Mouse (Mus musculus): ENCODE measurements around the gene Defb19.
A peak's percentile ranks its signal among the peaks of the same experiment; 100 is the strongest.

The Defb19 gene

GRCm38 (mm10) chr2:152586926-152587560, 6.9 kb upstream of the Defb19 start:
- DNase-seq (ENCODE audit: low spot score in 2 of 2) = peak in 1 of 2 experiments; percentile 22

- DNase-seq (ENCODE audit: low spot score in 2 of 2) = no peak
These were observed 500 bp upstream of the Defb19 start for GRCm38 (mm10) chr2:152580612-152581011.

- DNase-seq (ENCODE audit: low spot score in 2 of 2) = no peak
These were observed 6.6 kb downstream of the Defb19 start for GRCm38 (mm10) chr2:152573484-152573883.

DNA sequence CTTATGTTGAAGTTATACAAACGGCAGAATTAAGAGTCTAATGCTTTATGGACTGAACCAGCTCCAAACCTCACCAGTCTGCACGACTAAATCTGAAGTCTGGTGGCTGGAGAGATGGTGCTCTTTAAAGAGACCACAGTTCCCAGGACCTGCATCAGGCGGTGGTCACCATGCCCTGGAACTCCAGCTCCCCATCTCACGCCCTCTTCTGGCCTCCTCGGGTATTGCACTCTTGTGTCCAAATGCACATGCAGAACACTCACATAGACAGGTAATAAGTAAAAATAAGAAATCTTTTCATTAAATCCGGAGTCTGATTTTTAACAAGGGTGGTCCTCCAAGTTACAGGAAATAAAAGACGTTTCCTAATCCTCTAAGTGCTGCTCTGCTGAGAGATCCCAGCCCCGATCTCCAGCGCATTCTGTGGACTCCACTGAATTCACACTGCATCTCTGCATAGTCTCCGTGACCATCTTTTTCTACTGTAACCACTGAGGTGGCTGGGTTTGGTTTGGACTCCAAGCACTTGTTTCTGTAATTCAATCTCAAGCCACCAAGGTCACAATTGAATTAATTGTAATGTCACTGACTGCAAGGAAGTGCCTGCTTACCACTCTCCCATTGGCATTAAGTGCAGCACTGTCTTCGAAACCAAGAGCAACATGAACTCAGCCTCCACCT, 7.9 kb downstream of the Defb19 start, which contains the start of gene Defb21:
Gene Defb21 (plus strand): TSS at position 631 of the 681 bp plus-strand sequence.
- DNase-seq (ENCODE audit: low spot score in 2 of 2) = peak in 1 of 2 experiments; percentile 48

GRCm38 (mm10) chr2:152570313-152570712, 9.8 kb downstream of the Defb19 start:
- DNase-seq (ENCODE audit: low spot score in 2 of 2) = no peak

DNA sequence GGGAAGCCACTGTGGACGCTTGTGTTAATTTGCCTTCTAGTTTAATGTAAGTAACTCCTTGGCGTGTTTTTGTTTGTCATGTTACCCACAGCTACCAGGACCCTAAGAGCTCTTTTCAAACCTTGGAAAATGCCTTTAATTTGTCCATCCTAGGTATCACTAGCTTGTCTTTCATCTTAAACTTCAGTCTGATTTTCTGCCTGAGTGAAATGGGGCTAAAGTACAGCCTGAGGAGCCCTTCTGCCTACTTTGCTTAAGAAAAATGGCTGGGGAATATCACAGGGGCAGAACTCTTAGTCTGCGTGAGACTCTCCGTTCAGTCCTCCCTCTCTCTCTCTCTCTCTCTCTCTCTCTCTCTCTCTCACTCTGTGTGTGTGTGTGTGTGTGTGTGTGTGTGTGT, 10.2 kb downstream of the Defb19 start:
- DNase-seq (ENCODE audit: low spot score in 2 of 2) = no peak

DNA sequence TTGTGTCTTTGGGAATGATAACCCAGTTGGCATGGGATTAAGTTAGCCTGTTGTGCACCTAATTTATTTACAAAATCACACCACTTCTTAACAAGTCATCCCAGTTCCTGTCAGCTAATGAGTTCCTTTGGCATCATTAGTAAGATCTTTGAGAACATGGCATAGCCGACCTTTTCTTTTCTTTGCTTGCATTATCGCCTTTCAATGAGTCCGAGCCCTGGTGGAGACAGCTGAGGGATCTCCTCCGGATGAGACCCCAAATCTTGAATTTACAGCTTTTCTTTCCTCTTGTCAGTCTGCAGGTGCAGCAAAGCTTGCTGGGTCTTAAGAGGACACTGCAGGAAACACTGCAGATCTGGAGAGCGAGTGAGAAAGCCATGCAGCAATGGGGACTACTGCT, 11.1 kb downstream of the Defb19 start, which contains the start of gene Gm17416:
Gene Gm17416 (plus strand): TSS at position 301 of the 400 bp plus-strand sequence.
- DNase-seq (ENCODE audit: low spot score in 2 of 2) = no peak

- DNase-seq (ENCODE audit: low spot score in 2 of 2) = no peak
These were observed 23.5 kb downstream of the Defb19 start for GRCm38 (mm10) chr2:152556655-152557054.

GRCm38 (mm10) chr2:152553774-152554423, 26.2 kb downstream of the Defb19 start:
- peak in 1 of 2 experiments; percentile 40 for DNase-seq (ENCODE audit: low spot score in 2 of 2)

DNA sequence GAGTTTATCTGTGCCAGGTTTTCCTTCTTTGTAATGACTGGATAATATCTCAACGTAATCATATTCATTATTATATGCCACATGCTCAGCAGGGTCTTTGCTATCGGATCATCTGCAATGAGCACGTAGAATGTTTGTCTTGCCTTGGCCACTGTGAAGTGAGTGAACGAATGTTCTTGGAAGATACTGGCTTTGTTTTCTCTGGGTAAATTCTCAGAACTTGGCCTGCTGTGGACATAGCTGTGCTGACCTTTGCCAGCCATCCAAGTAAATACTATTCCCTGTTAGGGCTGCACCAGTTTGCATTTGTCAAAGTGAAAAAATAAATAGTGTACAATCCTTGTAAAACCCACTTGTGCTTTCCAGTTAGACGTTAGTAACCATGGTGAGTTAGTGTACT, 32.0 kb downstream of the Defb19 start:
- no peak for DNase-seq (ENCODE audit: low spot score in 2 of 2)

DNA sequence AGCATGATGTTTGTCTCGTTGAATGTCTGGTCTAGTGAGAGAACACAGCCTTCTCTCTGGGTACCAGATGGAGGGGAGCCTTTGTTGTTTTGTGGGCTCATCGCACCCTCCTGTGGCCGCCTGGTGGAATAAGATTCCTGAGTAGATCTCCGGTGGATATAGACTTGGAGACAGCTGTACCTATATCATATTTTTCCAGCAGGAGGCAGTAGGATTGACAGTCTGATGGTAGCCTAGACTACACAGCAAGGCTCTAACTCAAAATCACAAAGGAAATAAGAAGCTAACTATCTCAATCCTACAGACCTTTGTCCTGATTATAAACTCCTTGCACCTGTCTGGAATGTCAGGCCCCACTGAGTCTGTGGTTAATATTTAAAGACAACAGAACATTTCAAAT, 35.4 kb downstream of the Defb19 start:
- DNase-seq (ENCODE audit: low spot score in 2 of 2) = peak in 1 of 2 experiments; percentile 17

- DNase-seq (ENCODE audit: low spot score in 2 of 2) = no peak
These were observed 36.6 kb downstream of the Defb19 start for GRCm38 (mm10) chr2:152543478-152543877.

- no peak for DNase-seq (ENCODE audit: low spot score in 2 of 2)
These were observed 37.2 kb downstream of the Defb19 start for GRCm38 (mm10) chr2:152542897-152543296.

GRCm38 (mm10) chr2:152541979-152542378, 38.1 kb downstream of the Defb19 start:
- no peak for DNase-seq (ENCODE audit: low spot score in 2 of 2)

DNA sequence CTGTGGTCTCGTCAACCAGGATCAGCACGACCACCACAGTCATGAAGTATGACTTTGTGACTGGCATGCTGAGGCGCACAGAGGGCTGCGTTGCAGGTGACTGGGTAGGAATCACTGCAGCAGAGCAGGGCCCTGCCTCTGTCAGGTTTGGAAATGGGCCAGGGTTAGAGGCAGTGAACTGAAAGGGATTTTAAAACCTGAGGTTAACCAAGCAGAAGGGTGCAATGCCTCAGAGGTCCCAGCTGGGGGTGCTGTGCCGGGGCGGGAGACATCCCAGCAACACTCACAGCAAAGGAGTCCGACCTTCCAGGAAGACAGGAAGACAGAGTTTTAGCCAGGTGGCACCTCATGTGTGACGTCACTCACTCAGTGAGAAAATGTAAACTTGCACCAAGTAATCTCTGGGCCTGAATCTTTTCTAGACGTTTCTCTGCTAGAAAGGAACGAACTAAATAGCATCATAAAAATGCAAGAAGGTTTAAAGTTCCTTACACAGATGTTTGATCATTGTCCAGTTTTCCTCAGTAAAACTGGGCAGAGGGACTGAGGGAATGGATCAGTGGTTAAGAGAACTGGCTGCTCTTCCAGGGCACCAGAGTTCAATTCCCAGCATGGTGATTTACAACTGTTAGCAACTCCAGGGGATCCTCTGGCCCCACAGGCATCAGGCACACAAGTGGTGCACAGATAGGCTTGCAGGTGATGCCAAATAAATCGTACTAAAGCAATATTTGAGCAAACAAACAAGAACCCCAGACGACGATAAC, 40.0 kb downstream of the Defb19 start, which contains the start of gene Defb29:
Gene Defb29 (minus strand): TSS at position 155 of the 767 bp plus-strand sequence.
- no peak for DNase-seq (ENCODE audit: low spot score in 2 of 2)

Measured in spleen, postnatal 10 days (tissue).